Mouse (Mus musculus): ENCODE measurements around the gene Il6ra.
"Not testable (repeated sequence)": the region's sequence is repeated elsewhere in the genome, so short reads cannot be mapped to it uniquely, and the experiment has no call there.

- TF ChIP-seq POLR2A, CTCF (IDR thresholded peaks at IDR 0.05; ENCODE audit: insufficient read depth, low read depth, low read length): not testable (repeated sequence)
Observed at GRCm38 (mm10) chr3:89863276-89863675, 49.7 kb downstream of the Il6ra start.

All from olfactory bulb, adult 2 months (tissue).